Mouse (Mus musculus): ENCODE measurements around the gene Slc24a4. TPM values are rescaled to one million over a fixed set of nuclear protein-coding genes. Genes with fewer than 3 reads are reported as not detected.
A peak's percentile ranks its signal among the peaks of the same experiment; 100 is the strongest.

Slc24a4 gene
- total RNA-seq, 2 experiments from 2014 or later = not detected

GRCm38 (mm10) chr12:102284618-102285159 is 156.2 kb downstream of the Slc24a4 start:
- peak overlapping the region; percentile 92 for H3K27ac ChIP-seq
- intact Hi-C loops (cut with DNase I) = no loop called here

GRCm38 (mm10) chr12:102285318-102285717 is 156.8 kb downstream of the Slc24a4 start:
- peak overlapping the region; percentile 92 for H3K27ac ChIP-seq

More at GRCm38 (mm10) chr12:102284618-102285159, 156.2 kb downstream of the Slc24a4 start:
- no peak for DNase-seq
- TF ChIP-seq CTCF (IDR thresholded peaks at IDR 0.05) = no peak
- H3K4me3 ChIP-seq = peak overlapping the region; percentile 75

GRCm38 (mm10) chr12:102285779-102286178 is 157.2 kb downstream of the Slc24a4 start:
- intact Hi-C loops (cut with DNase I) = no loop called here
- peak; percentile 35 for DNase-seq
- Histone ChIP-seq H3K27ac (peak overlapping the region; percentile 92), H3K4me3 (peak overlapping the region; percentile 75)
- no peak for TF ChIP-seq CTCF (IDR thresholded peaks at IDR 0.05)

More at GRCm38 (mm10) chr12:102285318-102285717, 156.8 kb downstream of the Slc24a4 start:
- TF ChIP-seq CTCF (IDR thresholded peaks at IDR 0.05) = no peak
- peak overlapping the region; percentile 75 for H3K4me3 ChIP-seq
- intact Hi-C loops (cut with DNase I) = no loop called here
- no peak for DNase-seq

- TF ChIP-seq CTCF (IDR thresholded peaks at IDR 0.05) = no peak
- Histone ChIP-seq H3K4me3 (peak overlapping the region; percentile 75), H3K27ac (peak overlapping the region; percentile 92)
- peak; percentile 71 for DNase-seq
- intact Hi-C loops (cut with DNase I) = no loop called here
These were observed 158.3 kb downstream of the Slc24a4 start for GRCm38 (mm10) chr12:102286681-102287414.

DNA sequence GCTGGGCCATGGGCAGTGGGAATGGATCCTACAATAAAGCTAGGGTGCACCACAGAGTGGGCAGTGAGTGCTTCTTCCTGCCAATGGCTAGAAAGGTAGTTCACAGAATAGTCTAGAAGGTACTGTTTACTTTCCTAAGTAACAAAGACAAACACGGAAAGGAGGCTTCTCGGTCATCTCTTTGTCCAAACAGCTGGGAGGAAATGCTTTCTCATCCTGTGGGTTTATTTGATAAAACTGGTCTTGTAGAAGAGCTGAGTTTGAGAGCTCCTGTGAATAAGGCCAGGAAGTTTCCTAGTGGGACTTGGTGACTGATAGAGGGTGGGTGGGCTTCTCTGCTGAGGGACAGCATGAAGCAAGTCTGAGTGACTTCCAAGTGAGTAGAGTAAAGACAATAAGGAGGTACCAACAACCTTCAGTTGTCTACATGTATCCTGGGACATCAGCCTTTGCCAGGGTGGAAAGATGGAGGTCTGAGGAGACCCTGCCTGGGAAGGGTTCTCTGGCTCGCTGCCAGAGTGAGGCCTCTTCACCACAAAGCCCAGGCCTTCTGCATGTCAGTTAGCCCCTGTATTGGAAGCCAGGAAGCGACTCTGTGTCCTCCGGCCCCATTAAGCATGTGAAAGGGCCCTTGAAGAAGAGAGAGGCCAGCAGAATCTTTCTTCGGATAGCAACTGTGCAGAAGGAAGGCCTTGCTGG is 159.5 kb downstream of the Slc24a4 start:
- H3K27ac ChIP-seq = peak overlapping the region; percentile 92
- H3K4me3 ChIP-seq = peak overlapping the region; percentile 75
- DNase-seq = no peak
- no peak for TF ChIP-seq CTCF (IDR thresholded peaks at IDR 0.05)
- intact Hi-C loops (cut with DNase I) = no loop called here

DNA sequence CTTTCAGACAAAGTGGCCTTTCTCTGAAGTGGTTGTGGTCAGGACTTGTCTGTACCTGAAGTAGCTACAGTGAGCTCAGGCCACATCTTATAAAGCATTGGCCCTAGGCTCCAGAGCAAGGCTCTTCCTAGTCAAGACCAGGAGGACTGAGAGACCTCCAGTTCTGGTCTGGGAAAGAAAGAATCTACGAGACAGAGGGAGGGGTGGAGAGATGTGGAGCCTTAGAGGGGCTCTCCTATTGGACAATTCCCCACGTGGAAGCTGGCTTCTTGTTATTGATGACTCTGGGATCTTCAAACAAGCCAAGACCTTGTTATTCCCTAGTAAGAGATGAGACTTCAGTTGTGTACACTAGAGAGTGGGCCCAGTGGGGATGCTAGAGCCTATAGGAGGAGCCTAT is 160.3 kb downstream of the Slc24a4 start:
- Histone ChIP-seq H3K4me3 (no peak overlapping the region), H3K27ac (peak overlapping the region; percentile 92)
- TF ChIP-seq CTCF (IDR thresholded peaks at IDR 0.05) = no peak
- no peak for DNase-seq
- intact Hi-C loops (cut with DNase I) = no loop called here

- no peak overlapping the region for H3K4me3 ChIP-seq
- TF ChIP-seq CTCF (IDR thresholded peaks at IDR 0.05) = no peak
- intact Hi-C loops (cut with DNase I) = no loop called here
- no peak overlapping the region for H3K27ac ChIP-seq
- DNase-seq = no peak
These were observed 161.0 kb downstream of the Slc24a4 start for GRCm38 (mm10) chr12:102289568-102289967.

GRCm38 (mm10) chr12:102290662-102291061 is 162.1 kb downstream of the Slc24a4 start:
- TF ChIP-seq CTCF (IDR thresholded peaks at IDR 0.05) = no peak
- intact Hi-C loops (cut with DNase I) = no loop called here
- Histone ChIP-seq H3K27ac (no peak overlapping the region), H3K4me3 (no peak overlapping the region)
- DNase-seq = no peak

DNA sequence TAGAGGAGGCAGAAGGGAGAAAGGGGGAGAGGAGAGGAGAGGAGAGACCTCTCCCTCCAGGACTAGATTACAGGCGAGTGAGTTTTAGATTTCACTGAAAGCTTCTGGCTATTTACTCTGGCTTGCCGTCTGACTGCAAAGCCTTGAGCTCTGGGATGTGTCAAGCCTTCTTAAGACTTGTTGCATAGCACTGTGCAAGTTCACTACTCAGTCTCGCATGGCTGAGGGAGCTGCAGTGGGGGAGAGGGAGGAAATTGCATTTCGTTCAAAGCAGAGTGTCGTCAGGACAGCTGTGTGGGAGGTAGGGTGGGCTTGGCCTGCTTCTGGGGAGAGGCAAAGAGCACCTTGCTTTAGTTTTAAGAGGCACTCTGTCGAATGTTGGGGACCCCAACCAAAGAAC is 163.2 kb downstream of the Slc24a4 start:
- TF ChIP-seq CTCF (IDR thresholded peaks at IDR 0.05) = no peak
- no peak for DNase-seq
- intact Hi-C loops (cut with DNase I) = no loop called here
- H3K27ac ChIP-seq = peak overlapping the region; percentile 25
- H3K4me3 ChIP-seq = no peak overlapping the region

DNA sequence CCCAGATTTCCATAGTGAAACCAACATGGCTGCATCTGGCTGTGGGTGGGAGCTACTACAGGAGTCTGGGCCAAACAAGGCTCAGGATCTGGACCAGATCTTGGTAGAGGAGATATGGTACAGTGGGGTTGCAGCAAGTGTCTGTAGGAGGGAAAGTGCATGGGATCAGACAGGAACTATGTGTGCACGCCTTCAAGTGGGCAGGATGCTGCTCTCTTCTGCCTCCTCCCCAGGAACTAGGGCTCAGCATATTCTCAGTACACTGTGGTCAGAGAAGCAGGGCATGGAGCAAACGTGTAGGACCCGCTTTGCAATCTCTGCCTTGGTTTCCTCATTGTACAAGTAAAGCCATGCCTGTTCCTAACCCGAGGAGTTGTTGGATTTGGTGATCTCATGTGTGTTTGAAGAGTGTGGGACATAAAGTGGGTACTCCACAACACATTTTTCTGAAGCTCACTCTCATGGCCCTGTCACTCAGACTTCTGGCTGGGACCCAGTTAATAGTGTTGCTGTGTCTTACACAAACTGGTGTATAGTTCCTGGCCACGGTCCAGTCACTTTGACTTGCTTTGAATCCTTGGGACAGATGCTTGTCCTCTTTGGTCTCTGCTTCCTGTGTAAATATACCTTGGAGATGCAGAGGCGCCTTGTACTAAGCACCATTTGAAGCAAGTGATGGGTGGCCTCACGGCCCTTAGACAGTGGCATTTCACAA is 164.1 kb downstream of the Slc24a4 start:
- intact Hi-C loops (cut with DNase I) = no loop called here
- Histone ChIP-seq H3K27ac (peak overlapping the region; percentile 25; the same call in 1 of the 2 replicates), H3K4me3 (no peak overlapping the region)
- no peak for TF ChIP-seq CTCF (IDR thresholded peaks at IDR 0.05)
- no peak for DNase-seq

GRCm38 (mm10) chr12:102294634-102295033 is 166.1 kb downstream of the Slc24a4 start:
- Histone ChIP-seq H3K4me3 (no peak overlapping the region), H3K27ac (peak overlapping the region; percentile 35; the same call in 1 of the 2 replicates)
- intact Hi-C loops (cut with DNase I) = no loop called here
- no peak for TF ChIP-seq CTCF (IDR thresholded peaks at IDR 0.05)
- no peak for DNase-seq

DNA sequence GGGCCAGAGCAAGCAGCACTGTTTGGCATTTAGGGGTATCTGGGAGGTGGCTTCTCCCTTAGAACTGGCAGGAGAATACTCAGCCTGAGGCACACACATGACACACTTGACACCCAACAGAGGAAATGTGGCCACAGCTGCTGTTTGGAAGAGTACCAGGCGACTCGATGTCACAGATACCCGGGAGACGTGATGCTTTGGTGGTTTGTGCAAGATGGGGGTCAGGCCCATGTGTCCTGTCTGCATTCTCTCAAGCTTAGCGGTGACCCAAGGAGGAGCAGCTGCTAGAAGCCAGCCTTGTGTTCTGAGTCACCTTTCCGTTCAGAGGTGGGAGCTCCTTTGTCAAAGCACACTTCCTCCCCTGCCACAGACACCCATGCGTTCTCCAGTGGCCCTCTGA is 166.7 kb downstream of the Slc24a4 start:
- Histone ChIP-seq H3K27ac (peak overlapping the region; percentile 35), H3K4me3 (no peak overlapping the region)
- TF ChIP-seq CTCF (IDR thresholded peaks at IDR 0.05) = no peak
- intact Hi-C loops (cut with DNase I) = no loop called here
- DNase-seq = no peak

Measured in gastrocnemius, adult 2 months (tissue).